Mouse (Mus musculus): ENCODE data around the gene Hnrnpl.

- TF ChIP-seq CTCF (IDR thresholded peaks at IDR 0.05; ENCODE audit: control insufficient read depth, insufficient read depth, low read length) (no peak), POLR2A (IDR thresholded peaks at IDR 0.05; ENCODE audit: borderline replicate concordance, control insufficient read depth, low read depth, low read length) (no peak)
Measured at GRCm38 (mm10) chr7:28761907-28762306, 46.4 kb upstream of the Hnrnpl start.
